Mouse (Mus musculus): Measurements from ENCODE around the gene Mat2b.

The Mat2b gene

GRCm38 (mm10) chr11:40649726-40650445 lies 45.1 kb downstream of the Mat2b start:
- DNase-seq (ENCODE audit: inconsistent ontology term), result peak; percentile 10

GRCm38 (mm10) chr11:40647246-40647645 lies 47.8 kb downstream of the Mat2b start:
- no peak for DNase-seq (ENCODE audit: inconsistent ontology term)

Data from Muller cell, postnatal 12 days (primary cell).